Mouse (Mus musculus) liver, embryonic 11.5 days (tissue): ENCODE measurements around the gene Neurl1b. TPM values are rescaled to one million over a fixed set of nuclear protein-coding genes. Genes with fewer than 3 reads are reported as not detected.

Experiments used
- ATAC-seq: fragments of 200-750 bp; cut with Nextera tagmentation; replicated peaks from 2 replicates; pipeline ENCODE4 v1.8.0; 2017; ENCODE audit warnings: moderate number of reproducible peaks, mild to moderate bottlenecking, moderate TSS enrichment, moderate library complexity; ENCODE audit not compliant: low FRiP score
- DNase-seq: peaks from one replicate; pipeline ENCODE4 v3.0.0-alpha.2; 2017; ENCODE audit warnings: low spot score
- H3K27ac ChIP-seq: fragments of 300-500 bp; sonication (generic); 2 replicates; pipeline ENCODE4 v1.5.1; 2014; ENCODE audit warnings: mild to moderate bottlenecking, low read depth, low read length, control low read depth
- H3K27me3 ChIP-seq: fragments of 300-500 bp; sonication (generic); replicated peaks from 2 replicates; pipeline ENCODE4 v1.6.1; 2014; ENCODE audit warnings: low read length, mixed read lengths; ENCODE audit not compliant: control insufficient read depth, insufficient read depth
- H3K36me3 ChIP-seq: fragments of 300-500 bp; sonication (generic); 2 replicates; pipeline ENCODE4 v1.6.1; 2014; ENCODE audit warnings: mild to moderate bottlenecking, low read length, moderate library complexity, mixed read lengths; ENCODE audit not compliant: control insufficient read depth, insufficient read depth
- H3K4me1 ChIP-seq: fragments of 300-500 bp; sonication (generic); replicated peaks from 2 replicates; pipeline ENCODE4 v1.6.1; 2014; ENCODE audit warnings: low read length, mixed read lengths; ENCODE audit not compliant: control insufficient read depth, insufficient read depth
- H3K4me2 ChIP-seq: fragments of 300-500 bp; sonication (generic); 2 replicates; pipeline ENCODE4 v1.6.1; 2014; ENCODE audit warnings: mild to moderate bottlenecking, control low read depth, moderate library complexity
- H3K4me3 ChIP-seq: fragments of 300-500 bp; sonication (generic); 2 replicates; pipeline ENCODE4 v1.5.1; 2014; ENCODE audit warnings: low read depth, low read length, control low read depth
- H3K9ac ChIP-seq: fragments of 300-500 bp; sonication (generic); 2 replicates; pipeline ENCODE4 v1.6.1; 2014; ENCODE audit warnings: low read depth, low read length, control low read depth
- H3K9me3 ChIP-seq: fragments of 300-500 bp; sonication (generic); 2 replicates; pipeline ENCODE4 v1.6.1; 2016; ENCODE audit warnings: low read length, inconsistent platforms, mixed read lengths; ENCODE audit not compliant: control insufficient read depth
- WGBS: fragments of 180-500 bp; shearing (Covaris S2); extraction: QIAGEN DNeasy Blood & Tissue Kit; methylation state at CpG from one replicate; pipeline ENCODE4 v1.1.7; 2014; 5-methylcytosine and 5-hydroxymethylcytosine counted together
- polyA plus RNA-seq: library from polyadenylated mRNA; unstranded; fragments of >200 nt; fragmentation: Nextera tagmentation; extraction: Ambion mirVana; gene quantifications from 2 replicates; pipeline ENCODE4 v1.2.1, GENCODE M21; 2014

Gene Neurl1b
- polyA plus RNA-seq, 1 experiment from 2014 or later: 0.12 TPM

- Histone ChIP-seq H3K9ac (no peak overlapping the region), H3K4me3 (no peak overlapping the region), H3K9me3 (peaks cover 6% of the 10 kb centered on the region), H3K27me3 (peaks cover 3% of the 10 kb centered on the region; the same call in 1 of the 2 replicates), H3K27ac (no peak overlapping the region), H3K36me3 (no peaks in the 10 kb centered on the region), H3K4me1 (no peaks in the 10 kb centered on the region), H3K4me2 (no peak overlapping the region)
- ATAC-seq: no peak
- WGBS: 91% methylated on average over 4 of the region's 4 CpGs
- DNase-seq: no peak
Observed at GRCm38 (mm10) chr17:26487917-26488316, 73.3 kb downstream of the Neurl1b start.

GRCm38 (mm10) chr17:26488711-26489403 lies 74.2 kb downstream of the Neurl1b start:
- no peaks in the 10 kb centered on the region for H3K36me3 ChIP-seq
- H3K9me3 ChIP-seq: peaks cover 9% of the 10 kb centered on the region
- WGBS: 81% methylated on average over 8 of the region's 8 CpGs
- H3K4me1 ChIP-seq: no peaks in the 10 kb centered on the region
- no peak overlapping the region for H3K4me3 ChIP-seq
- no peak overlapping the region for H3K4me2 ChIP-seq
- peaks cover 3% of the 10 kb centered on the region; the same call in 1 of the 2 replicates for H3K27me3 ChIP-seq
- H3K27ac ChIP-seq: no peak overlapping the region
- no peak for ATAC-seq
- no peak for DNase-seq
- no peak overlapping the region for H3K9ac ChIP-seq

DNA sequence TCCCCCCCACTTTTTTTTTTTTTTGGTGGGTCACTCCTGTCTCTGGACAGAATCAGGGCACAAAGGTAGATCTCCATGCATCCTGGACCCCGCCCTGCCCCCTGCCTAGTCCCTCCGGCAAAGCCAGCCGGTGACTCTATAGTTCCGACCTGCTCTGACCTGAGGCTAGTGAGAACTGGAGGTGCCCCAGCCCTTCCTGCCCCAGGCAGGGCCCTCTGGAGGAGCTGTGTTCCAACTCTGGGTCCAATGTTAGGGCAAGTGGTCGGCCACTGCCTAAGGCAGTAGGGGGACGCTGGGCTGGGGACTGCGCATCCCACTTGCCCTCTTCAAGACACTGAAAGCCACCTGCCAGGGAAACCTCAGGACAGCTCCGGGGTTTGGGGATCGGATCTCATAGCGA lies 75.4 kb downstream of the Neurl1b start:
- H3K9me3 ChIP-seq: peaks cover 9% of the 10 kb centered on the region
- WGBS: 88% methylated on average over 10 of the region's 10 CpGs
- H3K4me1 ChIP-seq: no peaks in the 10 kb centered on the region
- DNase-seq: no peak
- H3K36me3 ChIP-seq: no peaks in the 10 kb centered on the region
- no peak overlapping the region for H3K4me2 ChIP-seq
- H3K27ac ChIP-seq: no peak overlapping the region
- H3K4me3 ChIP-seq: no peak overlapping the region
- no peak for ATAC-seq
- peaks cover 3% of the 10 kb centered on the region; the same call in 1 of the 2 replicates for H3K27me3 ChIP-seq
- H3K9ac ChIP-seq: no peak overlapping the region

- WGBS: 68% methylated on average over 2 of the region's 2 CpGs
- Histone ChIP-seq H3K4me2 (no peak overlapping the region), H3K9me3 (peaks cover 9% of the 10 kb centered on the region), H3K4me1 (no peaks in the 10 kb centered on the region), H3K9ac (no peak overlapping the region), H3K27ac (no peak overlapping the region), H3K36me3 (no peaks in the 10 kb centered on the region), H3K27me3 (peaks cover 3% of the 10 kb centered on the region; the same call in 1 of the 2 replicates), H3K4me3 (no peak overlapping the region)
- no peak for DNase-seq
- no peak for ATAC-seq
Observed at GRCm38 (mm10) chr17:26490910-26491309, 76.3 kb downstream of the Neurl1b start.

DNA sequence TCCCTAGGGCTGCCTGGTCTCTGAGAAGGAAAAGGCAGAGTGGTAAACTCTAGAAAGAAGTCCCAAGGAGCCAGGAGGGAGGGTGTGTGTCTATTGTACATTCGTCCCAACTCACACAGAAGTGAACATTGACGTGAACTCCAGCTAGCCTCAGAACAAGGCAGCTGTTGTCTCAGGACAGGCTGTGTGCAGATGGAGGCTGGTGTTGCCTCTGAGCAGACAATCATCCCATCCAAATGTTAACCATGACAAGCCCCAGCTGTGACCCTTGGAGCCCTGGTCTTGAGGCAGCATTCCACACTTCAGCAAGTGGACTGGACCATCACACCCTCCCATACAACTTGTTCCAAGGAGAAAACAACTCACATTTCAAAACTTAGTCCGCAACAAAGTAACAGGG lies 77.6 kb downstream of the Neurl1b start:
- H3K4me2 ChIP-seq: no peak overlapping the region
- DNase-seq (no peak), ATAC-seq (no peak)
- H3K4me3 ChIP-seq: no peak overlapping the region
- H3K27ac ChIP-seq: no peak overlapping the region
- no peaks in the 10 kb centered on the region for H3K4me1 ChIP-seq
- no peaks in the 10 kb centered on the region for H3K36me3 ChIP-seq
- peaks cover 3% of the 10 kb centered on the region; the same call in 1 of the 2 replicates for H3K27me3 ChIP-seq
- 84% methylated on average over 3 of the region's 3 CpGs for WGBS
- no peak overlapping the region for H3K9ac ChIP-seq
- H3K9me3 ChIP-seq: peaks cover 9% of the 10 kb centered on the region

GRCm38 (mm10) chr17:26494642-26495468 lies 80.2 kb downstream of the Neurl1b start:
- Histone ChIP-seq H3K4me2 (no peak overlapping the region), H3K27me3 (no peaks in the 10 kb centered on the region), H3K9me3 (peaks cover 9% of the 10 kb centered on the region), H3K4me1 (no peaks in the 10 kb centered on the region), H3K4me3 (no peak overlapping the region), H3K9ac (no peak overlapping the region), H3K27ac (no peak overlapping the region), H3K36me3 (no peaks in the 10 kb centered on the region)
- 82% methylated on average over 4 of the region's 4 CpGs for WGBS
- ATAC-seq (no peak), DNase-seq (no peak)

Other genes with a start within 250 kb of the Neurl1b start
- gene Pdia2, start 215.7 kb upstream of the Neurl1b start, polyA plus RNA-seq: 62.4 and 68.8 TPM in 2 replicates
- 2.2 and 2.4 TPM in 2 replicates for gene Rgs11, start 211.9 kb upstream of the Neurl1b start, polyA plus RNA-seq
- 27.7 and 28.8 TPM in 2 replicates for gene Arhgdig, start 207.0 kb upstream of the Neurl1b start, polyA plus RNA-seq
- 19.6 and 20.2 TPM in 2 replicates for gene Fam234a, start 170.6 kb upstream of the Neurl1b start, polyA plus RNA-seq
- gene Luc7l, start 161.9 kb upstream of the Neurl1b start, polyA plus RNA-seq: 107 and 110 TPM in 2 replicates
- 89.5 and 96.1 TPM in 2 replicates for gene Ergic1, start 146.7 kb downstream of the Neurl1b start, polyA plus RNA-seq
- 18.6 and 22.7 TPM in 2 replicates for gene Dusp1, start 147.3 kb downstream of the Neurl1b start, polyA plus RNA-seq
- gene Atp6v0e, start 248.4 kb downstream of the Neurl1b start, polyA plus RNA-seq: 244 and 245 TPM in 2 replicates